Mouse (Mus musculus): ENCODE measurements around the gene Ube2g1.
"Not testable (repeated sequence)": the region's sequence is repeated elsewhere in the genome, so short reads cannot be mapped to it uniquely, and the experiment has no call there.

The Ube2g1 gene

GRCm38 (mm10) chr11:72607469-72608070, 487 bp downstream of the Ube2g1 start:
- DNase-seq: peak; percentile 83 to 89

- peak; percentile 93 to 96 for DNase-seq
Measured at GRCm38 (mm10) chr11:72608071-72608679, 1.1 kb downstream of the Ube2g1 start.

- no peak for DNase-seq
Measured at GRCm38 (mm10) chr11:72609242-72609641, 2.2 kb downstream of the Ube2g1 start.

GRCm38 (mm10) chr11:72614336-72614735, 7.3 kb downstream of the Ube2g1 start:
- not testable (repeated sequence) for DNase-seq

- no peak for DNase-seq
Measured at GRCm38 (mm10) chr11:72615931-72616330, 8.8 kb downstream of the Ube2g1 start.

- no peak for DNase-seq
Measured at GRCm38 (mm10) chr11:72618476-72618875, 11.4 kb downstream of the Ube2g1 start.

- DNase-seq: no peak
Measured at GRCm38 (mm10) chr11:72642730-72643129, 35.6 kb downstream of the Ube2g1 start.

GRCm38 (mm10) chr11:72645386-72645785, 38.3 kb downstream of the Ube2g1 start:
- no peak for DNase-seq

- no peak for DNase-seq
Measured at GRCm38 (mm10) chr11:72650347-72650746, 43.3 kb downstream of the Ube2g1 start.

- DNase-seq: no peak
Measured at GRCm38 (mm10) chr11:72659918-72660317, 52.8 kb downstream of the Ube2g1 start.

- no peak for DNase-seq
Measured at GRCm38 (mm10) chr11:72660359-72660758, 53.3 kb downstream of the Ube2g1 start.

- no peak for DNase-seq
Measured at GRCm38 (mm10) chr11:72664641-72665040, 57.6 kb downstream of the Ube2g1 start.

- DNase-seq: no peak
Measured at GRCm38 (mm10) chr11:72670634-72671033, 63.6 kb downstream of the Ube2g1 start.

GRCm38 (mm10) chr11:72671294-72671988, 64.4 kb downstream of the Ube2g1 start:
- no peak for DNase-seq

- no peak for DNase-seq
Measured at GRCm38 (mm10) chr11:72672438-72672837, 65.4 kb downstream of the Ube2g1 start.

- DNase-seq: no peak
Measured at GRCm38 (mm10) chr11:72675280-72675679, 68.2 kb downstream of the Ube2g1 start.

- no peak for DNase-seq
Measured at GRCm38 (mm10) chr11:72680726-72681125, 73.6 kb downstream of the Ube2g1 start.

GRCm38 (mm10) chr11:72683402-72683801, 76.3 kb downstream of the Ube2g1 start:
- DNase-seq: no peak

GRCm38 (mm10) chr11:72686697-72687096, 79.6 kb downstream of the Ube2g1 start:
- no peak for DNase-seq

- DNase-seq: peak; percentile 22 to 41
Measured at GRCm38 (mm10) chr11:72688242-72688641, 81.2 kb downstream of the Ube2g1 start.

GRCm38 (mm10) chr11:72689115-72689514, 82.0 kb downstream of the Ube2g1 start:
- no peak for DNase-seq

- peak; percentile 98 for DNase-seq
Measured at GRCm38 (mm10) chr11:72689551-72690510, 82.7 kb downstream of the Ube2g1 start, which contains the start of gene Ankfy1. Gene Ankfy1 (plus strand): TSS chr11:72690006.

- DNase-seq: no peak
Measured at GRCm38 (mm10) chr11:72692353-72692752, 85.3 kb downstream of the Ube2g1 start.

Data from lung, adult 18-20 months (tissue).